Mouse (Mus musculus): ENCODE results near the gene Krt33b. TPM values are rescaled to one million over a fixed set of nuclear protein-coding genes. Genes with fewer than 3 reads are reported as not detected.

The Krt33b gene
- total and polyA plus RNA-seq, 2 experiments from 2014 or later, result 0.25 TPM; not detected in 1

DNA sequence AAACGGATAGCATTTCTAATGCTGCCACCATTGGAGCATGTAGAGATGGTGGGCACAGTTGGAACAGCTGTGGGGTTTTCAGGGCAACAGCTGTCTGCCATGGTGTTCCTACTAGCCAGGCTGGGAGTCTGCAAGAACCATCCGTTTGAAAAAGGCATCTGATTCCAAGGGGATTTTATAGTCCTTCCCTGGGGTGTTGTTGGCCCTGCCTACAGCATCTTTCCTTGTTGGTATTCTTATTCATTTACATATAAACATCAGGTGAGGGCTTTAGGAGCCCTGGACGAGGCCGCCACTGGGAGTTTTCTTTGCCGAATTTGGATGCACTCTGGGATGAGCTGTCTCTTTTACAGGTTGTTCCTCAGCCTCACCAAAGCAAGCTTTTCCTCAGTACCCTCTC is 50.7 kb downstream of the Krt33b start, which contains the start of gene Krtap29-1:
Gene Krtap29-1, minus strand, starts transcription at position 101 of the 400 bp plus-strand sequence.
- TF ChIP-seq CTCF (IDR thresholded peaks at IDR 0.05), result no peak
- H3K9me3 ChIP-seq (ENCODE audit: low read length), result no peaks in the 10 kb centered on the region
- no peak within 1 kb of the TSS for H3K4me3 ChIP-seq (ENCODE audit: low read depth, low read length)
- DNase-seq (ENCODE audit: low spot score) (no peak), ATAC-seq (ENCODE audit: low FRiP score) (no peak)
- H3K36me3 ChIP-seq (ENCODE audit: insufficient read depth, low read length), result no peaks in the 10 kb centered on the region
- no peak within 1 kb of the TSS for H3K4me2 ChIP-seq (ENCODE audit: low read depth, low read length, poor library complexity, severe bottlenecking)
- H3K4me1 ChIP-seq (ENCODE audit: insufficient read depth, low read length), result no peaks in the 10 kb centered on the region
- no peaks in the 10 kb centered on the region for H3K27me3 ChIP-seq (ENCODE audit: insufficient read depth, low read length)
- no peak within 1 kb of the TSS for H3K27ac ChIP-seq (ENCODE audit: low read depth, low read length)
- H3K9ac ChIP-seq (replicated peaks; ENCODE audit: low read length, poor library complexity, severe bottlenecking), result no peak within 1 kb of the TSS
- 73% methylated on average over 5 of the region's 5 CpGs for WGBS

Other genes with a start within 250 kb of the Krt33b start
Only the 30 nearest of the 34 such genes appear.
- gene Gm11569, start 230.9 kb downstream of the Krt33b start, total RNA-seq (2014; rRNA removed), result not detected in 2 replicates
- not detected in 2 replicates for gene Gm11569, start 230.9 kb downstream of the Krt33b start, polyA plus RNA-seq (2015; fragmentation: Nextera tagmentation; extraction: Ambion mirVana)
- gene Gm11554, start 225.4 kb downstream of the Krt33b start, total RNA-seq (2014; rRNA removed), result not detected in 2 replicates
- not detected in 2 replicates for gene Gm11554, start 225.4 kb downstream of the Krt33b start, polyA plus RNA-seq (2015; fragmentation: Nextera tagmentation; extraction: Ambion mirVana)
- not detected in 2 replicates for gene Krtap4-13, start 220.0 kb downstream of the Krt33b start, total RNA-seq (2014; rRNA removed)
- not detected in 2 replicates for gene Krtap4-13, start 220.0 kb downstream of the Krt33b start, polyA plus RNA-seq (2015; fragmentation: Nextera tagmentation; extraction: Ambion mirVana)
- not detected in 2 replicates for gene Gm11564, start 214.2 kb downstream of the Krt33b start, total RNA-seq (2014; rRNA removed)
- not detected in 2 replicates for gene Gm11564, start 214.2 kb downstream of the Krt33b start, polyA plus RNA-seq (2015; fragmentation: Nextera tagmentation; extraction: Ambion mirVana)
- gene 2300003K06Rik, start 191.8 kb downstream of the Krt33b start, total RNA-seq (2014; rRNA removed), result not detected in 2 replicates
- gene 2300003K06Rik, start 191.8 kb downstream of the Krt33b start, polyA plus RNA-seq (2015; fragmentation: Nextera tagmentation; extraction: Ambion mirVana), result not detected in 2 replicates
- gene Krtap4-16, start 178.3 kb downstream of the Krt33b start, total RNA-seq (2014; rRNA removed), result not detected in 2 replicates
- gene Krtap4-16, start 178.3 kb downstream of the Krt33b start, polyA plus RNA-seq (2015; fragmentation: Nextera tagmentation; extraction: Ambion mirVana), result not detected in 2 replicates
- gene Gm11568, start 172.0 kb downstream of the Krt33b start, total RNA-seq (2014; rRNA removed), result not detected in 2 replicates
- gene Gm11568, start 172.0 kb downstream of the Krt33b start, polyA plus RNA-seq (2015; fragmentation: Nextera tagmentation; extraction: Ambion mirVana), result not detected in 2 replicates
- gene Gm11559, start 165.4 kb downstream of the Krt33b start, total RNA-seq (2014; rRNA removed), result not detected in 2 replicates
- not detected in 2 replicates for gene Gm11559, start 165.4 kb downstream of the Krt33b start, polyA plus RNA-seq (2015; fragmentation: Nextera tagmentation; extraction: Ambion mirVana)
- gene Krtap9-1, start 156.5 kb downstream of the Krt33b start, total RNA-seq (2014; rRNA removed), result not detected in 2 replicates
- not detected in 2 replicates for gene Krtap9-1, start 156.5 kb downstream of the Krt33b start, polyA plus RNA-seq (2015; fragmentation: Nextera tagmentation; extraction: Ambion mirVana)
- not detected in 2 replicates for gene Gm11567, start 150.7 kb downstream of the Krt33b start, total RNA-seq (2014; rRNA removed)
- gene Gm11567, start 150.7 kb downstream of the Krt33b start, polyA plus RNA-seq (2015; fragmentation: Nextera tagmentation; extraction: Ambion mirVana), result not detected in 2 replicates
- not detected in 2 replicates for gene Krtap31-1, start 121.9 kb downstream of the Krt33b start, total RNA-seq (2014; rRNA removed)
- not detected in 2 replicates for gene Krtap31-1, start 121.9 kb downstream of the Krt33b start, polyA plus RNA-seq (2015; fragmentation: Nextera tagmentation; extraction: Ambion mirVana)
- gene Gm11565, start 115.1 kb downstream of the Krt33b start, total RNA-seq (2014; rRNA removed), result not detected in 2 replicates
- gene Gm11565, start 115.1 kb downstream of the Krt33b start, polyA plus RNA-seq (2015; fragmentation: Nextera tagmentation; extraction: Ambion mirVana), result not detected in 2 replicates
- not detected in 2 replicates for gene Krtap31-2, start 93.6 kb downstream of the Krt33b start, total RNA-seq (2014; rRNA removed)
- gene Krtap31-2, start 93.6 kb downstream of the Krt33b start, polyA plus RNA-seq (2015; fragmentation: Nextera tagmentation; extraction: Ambion mirVana), result not detected in 2 replicates
- not detected in 2 replicates for gene Krtap9-5, start 81.4 kb downstream of the Krt33b start, total RNA-seq (2014; rRNA removed)
- not detected in 2 replicates for gene Krtap9-5, start 81.4 kb downstream of the Krt33b start, polyA plus RNA-seq (2015; fragmentation: Nextera tagmentation; extraction: Ambion mirVana)
- gene Krtap29-1, start 50.8 kb downstream of the Krt33b start, total RNA-seq (2014; rRNA removed), result not detected in 2 replicates
- not detected in 2 replicates for gene Krtap29-1, start 50.8 kb downstream of the Krt33b start, polyA plus RNA-seq (2015; fragmentation: Nextera tagmentation; extraction: Ambion mirVana)
- not detected in 2 replicates for gene Krtap16-1, start 43.3 kb downstream of the Krt33b start, total RNA-seq (2014; rRNA removed)
- gene Krtap16-1, start 43.3 kb downstream of the Krt33b start, polyA plus RNA-seq (2015; fragmentation: Nextera tagmentation; extraction: Ambion mirVana), result not detected in 2 replicates
- 0.22 and 1.4 TPM in 2 replicates for gene Krtap17-1, start 35.9 kb downstream of the Krt33b start, total RNA-seq (2014; rRNA removed)
- 1.7 TPM in 2 replicates for gene Krtap17-1, start 35.9 kb downstream of the Krt33b start, polyA plus RNA-seq (2015; fragmentation: Nextera tagmentation; extraction: Ambion mirVana)
- gene Krt33a, start 13.7 kb downstream of the Krt33b start, total RNA-seq (2014; rRNA removed), result not detected in 2 replicates
- not detected in 2 replicates for gene Krt33a, start 13.7 kb downstream of the Krt33b start, polyA plus RNA-seq (2015; fragmentation: Nextera tagmentation; extraction: Ambion mirVana)
- gene Krt34, start 11.7 kb upstream of the Krt33b start, total RNA-seq (2014; rRNA removed), result not detected in 2 replicates
- not detected in 2 replicates for gene Krt34, start 11.7 kb upstream of the Krt33b start, polyA plus RNA-seq (2015; fragmentation: Nextera tagmentation; extraction: Ambion mirVana)
- 0.93 TPM in 1 of 2 replicates, not detected in the other for gene Krt31, start 20.7 kb upstream of the Krt33b start, total RNA-seq (2014; rRNA removed)
- gene Krt31, start 20.7 kb upstream of the Krt33b start, polyA plus RNA-seq (2015; fragmentation: Nextera tagmentation; extraction: Ambion mirVana), result not detected in 2 replicates
- gene Krt32, start 58.4 kb upstream of the Krt33b start, total RNA-seq (2014; rRNA removed), result not detected in 2 replicates
- not detected in 2 replicates for gene Krt32, start 58.4 kb upstream of the Krt33b start, polyA plus RNA-seq (2015; fragmentation: Nextera tagmentation; extraction: Ambion mirVana)
- gene Krt35, start 66.4 kb upstream of the Krt33b start, total RNA-seq (2014; rRNA removed), result 0.60 TPM in 1 of 2 replicates, not detected in the other
- gene Krt35, start 66.4 kb upstream of the Krt33b start, polyA plus RNA-seq (2015; fragmentation: Nextera tagmentation; extraction: Ambion mirVana), result 0.10 TPM in 1 of 2 replicates, not detected in the other
- gene Krt36, start 75.8 kb upstream of the Krt33b start, total RNA-seq (2014; rRNA removed), result 0.44 TPM in 1 of 2 replicates, not detected in the other
- gene Krt36, start 75.8 kb upstream of the Krt33b start, polyA plus RNA-seq (2015; fragmentation: Nextera tagmentation; extraction: Ambion mirVana), result not detected in 2 replicates
- not detected in 2 replicates for gene Krt13, start 91.7 kb upstream of the Krt33b start, total RNA-seq (2014; rRNA removed)
- gene Krt13, start 91.7 kb upstream of the Krt33b start, polyA plus RNA-seq (2015; fragmentation: Nextera tagmentation; extraction: Ambion mirVana), result not detected in 2 replicates
- 0.33 and 6.0 TPM in 2 replicates for gene Krt15, start 106.1 kb upstream of the Krt33b start, total RNA-seq (2014; rRNA removed)
- gene Krt15, start 106.1 kb upstream of the Krt33b start, polyA plus RNA-seq (2015; fragmentation: Nextera tagmentation; extraction: Ambion mirVana), result 0.22 and 0.43 TPM in 2 replicates
- gene Krt19, start 118.8 kb upstream of the Krt33b start, total RNA-seq (2014; rRNA removed), result 1.6 and 5.4 TPM in 2 replicates
- gene Krt19, start 118.8 kb upstream of the Krt33b start, polyA plus RNA-seq (2015; fragmentation: Nextera tagmentation; extraction: Ambion mirVana), result 6.5 and 8.1 TPM in 2 replicates
- gene Krt9, start 163.4 kb upstream of the Krt33b start, total RNA-seq (2014; rRNA removed), result not detected in 2 replicates
- gene Krt9, start 163.4 kb upstream of the Krt33b start, polyA plus RNA-seq (2015; fragmentation: Nextera tagmentation; extraction: Ambion mirVana), result not detected in 2 replicates
- 0.42 and 9.5 TPM in 2 replicates for gene Krt14, start 177.7 kb upstream of the Krt33b start, total RNA-seq (2014; rRNA removed)
- gene Krt14, start 177.7 kb upstream of the Krt33b start, polyA plus RNA-seq (2015; fragmentation: Nextera tagmentation; extraction: Ambion mirVana), result 0.54 and 0.75 TPM in 2 replicates
- gene Krt16, start 219.0 kb upstream of the Krt33b start, total RNA-seq (2014; rRNA removed), result not detected in 2 replicates
- not detected in 2 replicates for gene Krt16, start 219.0 kb upstream of the Krt33b start, polyA plus RNA-seq (2015; fragmentation: Nextera tagmentation; extraction: Ambion mirVana)
- gene Krt17, start 231.2 kb upstream of the Krt33b start, total RNA-seq (2014; rRNA removed), result 0.52 and 5.5 TPM in 2 replicates
- gene Krt17, start 231.2 kb upstream of the Krt33b start, polyA plus RNA-seq (2015; fragmentation: Nextera tagmentation; extraction: Ambion mirVana), result 1.2 and 1.5 TPM in 2 replicates

Data from midbrain, postnatal 0 days (tissue).